10 mouse cellular contexts compared by ENCODE assay signal in the genomic region with DNA sequence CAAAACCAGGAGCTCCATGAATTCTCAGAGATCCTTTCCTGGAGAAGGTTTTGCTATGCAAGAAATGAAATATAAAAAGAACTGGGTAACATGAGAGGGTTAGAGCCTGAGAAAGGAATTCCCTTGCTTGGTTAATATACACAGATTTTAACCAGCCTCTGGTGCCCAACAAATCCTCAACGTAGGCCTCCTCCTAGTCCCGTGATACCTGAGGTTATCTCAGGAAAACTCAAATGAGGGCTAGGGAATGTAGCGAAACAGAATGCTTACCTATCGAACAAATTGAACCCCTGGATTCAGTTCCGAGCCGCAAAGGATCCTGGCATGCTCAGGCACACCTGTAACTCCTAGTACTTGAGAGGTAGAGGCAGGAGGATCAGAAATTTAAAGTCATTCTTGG. TPM values are rescaled to one million over a fixed set of nuclear protein-coding genes. Genes with fewer than 3 reads are reported as not detected.
DNase-seq lines count a peak whose midpoint lies in the region; ATAC-seq and TF ChIP-seq lines count a peak whose summit lies in the region.
"Had no signal": no experiment of that assay in that cellular context is flagged by ENCODE, and none has a peak within 500 bp of the region (broad histone marks: within the 10 kb centered on the region; RNA-seq: fewer than 3 reads in every experiment).

No protein-coding gene starts in this region.

- no peak for TF ChIP-seq CTCF in lung, adult 2 months (IDR thresholded peaks at IDR 0.05; ENCODE audit: insufficient read depth, low read length)

- no peaks in the 10 kb centered on the region for H3K27me3 ChIP-seq in heart, embryonic 16.5 days (ENCODE audit: control insufficient read depth, insufficient read depth, low read length)
- H3K27me3 ChIP-seq in lung, embryonic 16.5 days (ENCODE audit: control insufficient read depth, insufficient read depth, low read depth, low read length) = no peaks in the 10 kb centered on the region
- no peaks in the 10 kb centered on the region for H3K27me3 ChIP-seq in kidney, embryonic 14.5 days (ENCODE audit: control insufficient read depth, insufficient read depth, low read length)
- no peaks in the 10 kb centered on the region for H3K27me3 ChIP-seq in midbrain, embryonic 16.5 days (ENCODE audit: control insufficient read depth, insufficient read depth, low read depth, low read length)
- H3K27me3 ChIP-seq: Patski had no signal

- DNase-seq in heart, adult 8-10 months (ENCODE audit: low spot score) = no peak
- no peak for DNase-seq in lung, adult 2 months
- no peak for DNase-seq in left cerebral cortex, adult 11 months (ENCODE audit: low spot score)

- peak overlapping the region; percentile 73; the same call in 1 of the 2 replicates for H3K4me3 ChIP-seq in heart, embryonic 16.5 days (ENCODE audit: low read length)
- no peak overlapping the region for H3K4me3 ChIP-seq in lung, embryonic 16.5 days (ENCODE audit: low read length)
- H3K4me3 ChIP-seq in lung, adult 2 months (replicated peaks; ENCODE audit: extremely low read depth, low read depth, low read length) = no peak overlapping the region
- H3K4me3 ChIP-seq in kidney, embryonic 14.5 days (ENCODE audit: low read length) = peak overlapping the region; percentile 95; the same call in 1 of the 2 replicates
- no peak overlapping the region for H3K4me3 ChIP-seq in midbrain, embryonic 16.5 days (ENCODE audit: low read depth, low read length)

- no peak for ATAC-seq in heart, embryonic 16.5 days (replicated peaks; ENCODE audit: extremely low read depth, insufficient read depth, low FRiP score)
- ATAC-seq in lung, embryonic 16.5 days (ENCODE audit: low read depth) = no peak
- no peak for ATAC-seq in kidney, embryonic 14.5 days (ENCODE audit: low FRiP score, low TSS enrichment)
- ATAC-seq in midbrain, embryonic 16.5 days = no peak
- no peak for ATAC-seq in erythroid progenitor cell, adult 5-6 weeks (replicated peaks; ENCODE audit: low FRiP score, poor library complexity, severe bottlenecking)

- peaks cover 7% of the 10 kb centered on the region for H3K36me3 ChIP-seq in heart, embryonic 16.5 days (ENCODE audit: control insufficient read depth, insufficient read depth)
- peaks cover 6% of the 10 kb centered on the region for H3K36me3 ChIP-seq in lung, embryonic 16.5 days (ENCODE audit: control insufficient read depth, insufficient read depth, low read length)
- peaks cover 12% of the 10 kb centered on the region for H3K36me3 ChIP-seq in kidney, embryonic 14.5 days (ENCODE audit: control insufficient read depth, insufficient read depth, low read length)
- peaks cover 3% of the 10 kb centered on the region for H3K36me3 ChIP-seq in midbrain, embryonic 16.5 days (ENCODE audit: control insufficient read depth, insufficient read depth, low read length)

- no peaks in the 10 kb centered on the region for H3K9me3 ChIP-seq in heart, embryonic 16.5 days (replicated peaks; ENCODE audit: control insufficient read depth, low read length)
- H3K9me3 ChIP-seq in lung, embryonic 16.5 days (ENCODE audit: control insufficient read depth, low read length) = no peaks in the 10 kb centered on the region
- H3K9me3 ChIP-seq in kidney, embryonic 14.5 days (ENCODE audit: control insufficient read depth, low read length) = no peaks in the 10 kb centered on the region
- H3K9me3 ChIP-seq in midbrain, embryonic 16.5 days (replicated peaks; ENCODE audit: control insufficient read depth, low read length, poor library complexity, severe bottlenecking) = no peaks in the 10 kb centered on the region

- H3K27ac ChIP-seq in heart, embryonic 16.5 days (ENCODE audit: low read length) = no peak overlapping the region
- no peak overlapping the region for H3K27ac ChIP-seq in lung, embryonic 16.5 days (ENCODE audit: low read length)
- H3K27ac ChIP-seq in kidney, embryonic 14.5 days (ENCODE audit: low read depth, low read length) = no peak overlapping the region
- no peak overlapping the region for H3K27ac ChIP-seq in midbrain, embryonic 16.5 days (ENCODE audit: low read length)
- H3K27ac ChIP-seq: macrophage had no signal

- H3K4me2 ChIP-seq in heart, embryonic 16.5 days (ENCODE audit: low read depth, low read length) = no peak overlapping the region
- H3K4me2 ChIP-seq in lung, embryonic 16.5 days (ENCODE audit: low read depth, low read length) = 0 out of 2 replicates have a peak overlapping the region, but pooled peaks have one; percentile 74
- no peak overlapping the region for H3K4me2 ChIP-seq in kidney, embryonic 14.5 days (replicated peaks; ENCODE audit: low read depth, low read length)
- peak overlapping the region; percentile 55 for H3K4me2 ChIP-seq in midbrain, embryonic 16.5 days (ENCODE audit: low read length)

- peaks cover 11% of the 10 kb centered on the region for H3K4me1 ChIP-seq in heart, embryonic 16.5 days (ENCODE audit: control insufficient read depth, insufficient read depth, low read length)
- H3K4me1 ChIP-seq in lung, embryonic 16.5 days (replicated peaks; ENCODE audit: control insufficient read depth, insufficient read depth, low read length) = peaks cover 11% of the 10 kb centered on the region
- peaks cover 7% of the 10 kb centered on the region for H3K4me1 ChIP-seq in lung, adult 2 months (ENCODE audit: control insufficient read depth, insufficient read depth, low read length)
- peaks cover 12% of the 10 kb centered on the region for H3K4me1 ChIP-seq in kidney, embryonic 14.5 days (ENCODE audit: control insufficient read depth, insufficient read depth, low read length)
- H3K4me1 ChIP-seq in midbrain, embryonic 16.5 days (ENCODE audit: control insufficient read depth, insufficient read depth, low read length) = peaks cover 11% of the 10 kb centered on the region

- no peak for TF ChIP-seq POLR2A in lung, adult 2 months (IDR thresholded peaks at IDR 0.05; ENCODE audit: borderline replicate concordance, extremely low read depth, low read depth, low read length)

- no peak overlapping the region for H3K9ac ChIP-seq in heart, embryonic 16.5 days (ENCODE audit: low read length)
- no peak overlapping the region for H3K9ac ChIP-seq in lung, embryonic 16.5 days (ENCODE audit: low read length)
- H3K9ac ChIP-seq in kidney, embryonic 14.5 days (ENCODE audit: low read depth, low read length) = no peak overlapping the region
- H3K9ac ChIP-seq in midbrain, embryonic 16.5 days (ENCODE audit: low read depth, low read length) = no peak overlapping the region

- WGBS in heart, embryonic 16.5 days = 92% methylated on average over 6 of the region's 6 CpGs
- WGBS in lung, embryonic 16.5 days = 80% methylated on average over 6 of the region's 6 CpGs
- WGBS in lung, adult 2 months = 88% methylated on average over 6 of the region's 6 CpGs
- 79% methylated on average over 6 of the region's 6 CpGs for WGBS in kidney, embryonic 14.5 days
- 81% methylated on average over 6 of the region's 6 CpGs for WGBS in midbrain, embryonic 16.5 days

RNA-seq across cellular contexts. Expression of a gene that starts 1.4 kb away (rescaled TPM):
- polyA plus RNA-seq in heart, embryonic 16.5 days (2015; fragmentation: Nextera tagmentation; extraction: Ambion mirVana) = 54.9 and 57.5 TPM in 2 replicates
- 10 to 100 TPM; 76.2 to 83.2 (median 79.1) TPM for total RNA-seq in heart, adult 8-10 months (2022)
- polyA plus RNA-seq in lung, embryonic 16.5 days (2015; fragmentation: Nextera tagmentation; extraction: Ambion mirVana) = 71.3 and 76.4 TPM in 2 replicates
- polyA plus RNA-seq in lung, adult 2 months (2012; rRNA removed) = 99.8 TPM in 2 replicates
- 64.8 and 96.7 TPM in 2 replicates for polyA plus RNA-seq in kidney, embryonic 14.5 days (2014; fragmentation: Nextera tagmentation; extraction: Ambion mirVana)
- 185 and 195 TPM in 2 replicates for polyA plus RNA-seq in midbrain, embryonic 16.5 days (2015; fragmentation: Nextera tagmentation; extraction: Ambion mirVana)
- 70.4 and 112 TPM in 2 replicates for total RNA-seq in erythroid progenitor cell, adult 5-6 weeks (2015; ENCODE audit: low replicate concordance)
- total RNA-seq in erythroid progenitor cell, adult 5-6 weeks (2017; ENCODE audit: low replicate concordance) = 101 and 117 TPM in 2 replicates

RNA-seq across cellular contexts. Expression of a gene that starts 36.3 kb away (rescaled TPM):
- 945 and 1,125 TPM in 2 replicates for polyA plus RNA-seq in heart, embryonic 16.5 days (2015; fragmentation: Nextera tagmentation; extraction: Ambion mirVana)
- 100 to 1,000 TPM; 202 to 251 (median 236) TPM for total RNA-seq in heart, adult 8-10 months (2022)
- 1,564 and 1,684 TPM in 2 replicates for polyA plus RNA-seq in lung, embryonic 16.5 days (2015; fragmentation: Nextera tagmentation; extraction: Ambion mirVana)
- polyA plus RNA-seq in lung, adult 2 months (2012; rRNA removed) = 771 and 1,159 TPM in 2 replicates
- polyA plus RNA-seq in kidney, embryonic 14.5 days (2014; fragmentation: Nextera tagmentation; extraction: Ambion mirVana) = 921 and 980 TPM in 2 replicates
- 852 and 855 TPM in 2 replicates for polyA plus RNA-seq in midbrain, embryonic 16.5 days (2015; fragmentation: Nextera tagmentation; extraction: Ambion mirVana)
- total RNA-seq in erythroid progenitor cell, adult 5-6 weeks (2015; ENCODE audit: low replicate concordance) = 353 and 444 TPM in 2 replicates
- 506 and 519 TPM in 2 replicates for total RNA-seq in erythroid progenitor cell, adult 5-6 weeks (2017; ENCODE audit: low replicate concordance)

RNA-seq across cellular contexts. Expression of a gene that starts 40.8 kb away (rescaled TPM):
- 4.2 and 4.4 TPM in 2 replicates for polyA plus RNA-seq in heart, embryonic 16.5 days (2015; fragmentation: Nextera tagmentation; extraction: Ambion mirVana)
- 1 to 10 TPM; 3.2 to 4.1 (median 3.4) TPM for total RNA-seq in heart, adult 8-10 months (2022)
- 3.5 and 5.1 TPM in 2 replicates for polyA plus RNA-seq in lung, embryonic 16.5 days (2015; fragmentation: Nextera tagmentation; extraction: Ambion mirVana)
- polyA plus RNA-seq in lung, adult 2 months (2012; rRNA removed) = 1.9 and 2.0 TPM in 2 replicates
- polyA plus RNA-seq in kidney, embryonic 14.5 days (2014; fragmentation: Nextera tagmentation; extraction: Ambion mirVana) = 3.2 and 3.5 TPM in 2 replicates
- 5.3 and 6.4 TPM in 2 replicates for polyA plus RNA-seq in midbrain, embryonic 16.5 days (2015; fragmentation: Nextera tagmentation; extraction: Ambion mirVana)
- 4.0 TPM in 1 of 2 replicates, not detected in the other for total RNA-seq in erythroid progenitor cell, adult 5-6 weeks (2015; ENCODE audit: low replicate concordance)
- 0.51 TPM in 1 of 2 replicates, not detected in the other for total RNA-seq in erythroid progenitor cell, adult 5-6 weeks (2017; ENCODE audit: low replicate concordance)

RNA-seq across cellular contexts. Expression of a gene that starts 46.2 kb away (rescaled TPM):
- 29.9 and 31.7 TPM in 2 replicates for polyA plus RNA-seq in heart, embryonic 16.5 days (2015; fragmentation: Nextera tagmentation; extraction: Ambion mirVana)
- 10 to 100 TPM; 16.2 to 17.6 (median 16.7) TPM for total RNA-seq in heart, adult 8-10 months (2022)
- polyA plus RNA-seq in lung, embryonic 16.5 days (2015; fragmentation: Nextera tagmentation; extraction: Ambion mirVana) = 41.4 and 42.7 TPM in 2 replicates
- 24.4 and 25.5 TPM in 2 replicates for polyA plus RNA-seq in lung, adult 2 months (2012; rRNA removed)
- polyA plus RNA-seq in kidney, embryonic 14.5 days (2014; fragmentation: Nextera tagmentation; extraction: Ambion mirVana) = 35.6 and 36.4 TPM in 2 replicates
- polyA plus RNA-seq in midbrain, embryonic 16.5 days (2015; fragmentation: Nextera tagmentation; extraction: Ambion mirVana) = 105 and 108 TPM in 2 replicates
- total RNA-seq in erythroid progenitor cell, adult 5-6 weeks (2015; ENCODE audit: low replicate concordance) = 3.4 and 11.5 TPM in 2 replicates
- total RNA-seq in erythroid progenitor cell, adult 5-6 weeks (2017; ENCODE audit: low replicate concordance) = 4.0 and 4.4 TPM in 2 replicates

RNA-seq across cellular contexts. Expression of a gene that starts 46.4 kb away (rescaled TPM):
- polyA plus RNA-seq in heart, embryonic 16.5 days (2015; fragmentation: Nextera tagmentation; extraction: Ambion mirVana) = 55.9 and 60.4 TPM in 2 replicates
- 10 to 100 TPM; 44.8 to 50.8 (median 45.2) TPM for total RNA-seq in heart, adult 8-10 months (2022)
- 67.7 and 74.5 TPM in 2 replicates for polyA plus RNA-seq in lung, embryonic 16.5 days (2015; fragmentation: Nextera tagmentation; extraction: Ambion mirVana)
- 22.1 and 23.4 TPM in 2 replicates for polyA plus RNA-seq in lung, adult 2 months (2012; rRNA removed)
- 87.8 and 103 TPM in 2 replicates for polyA plus RNA-seq in kidney, embryonic 14.5 days (2014; fragmentation: Nextera tagmentation; extraction: Ambion mirVana)
- 141 and 150 TPM in 2 replicates for polyA plus RNA-seq in midbrain, embryonic 16.5 days (2015; fragmentation: Nextera tagmentation; extraction: Ambion mirVana)
- 28.5 TPM in 2 replicates for total RNA-seq in erythroid progenitor cell, adult 5-6 weeks (2015; ENCODE audit: low replicate concordance)
- total RNA-seq in erythroid progenitor cell, adult 5-6 weeks (2017; ENCODE audit: low replicate concordance) = 13.1 and 15.5 TPM in 2 replicates

Comparison
In these comparisons a context has a peak if more than half of its experiments do, and no peak if none do; other contexts are left out.
1. H3K4me2 ChIP-seq: peak in lung, embryonic 16.5 days (single experiment) and midbrain, embryonic 16.5 days (single experiment); none in heart, embryonic 16.5 days (single experiment) and kidney, embryonic 14.5 days (single experiment).
2. H3K4me3 ChIP-seq: peak in heart, embryonic 16.5 days (single experiment) and kidney, embryonic 14.5 days (single experiment); none in lung, embryonic 16.5 days (single experiment), lung, adult 2 months (single experiment) and midbrain, embryonic 16.5 days (single experiment).